Mouse (Mus musculus) thymus, adult 2 months (tissue): ENCODE results near the gene Tsks. TPM values are rescaled to one million over a fixed set of nuclear protein-coding genes. Genes with fewer than 3 reads are reported as not detected.

Source experiments
- DNase-seq: peaks from one replicate; pipeline ENCODE4 v3.0.0; 2021
- H3K27ac ChIP-seq: fragments of 200-500 bp; 2 replicates; pipeline ENCODE4 v1.5.1; 2012; ENCODE audit warnings: low read length, control low read depth; ENCODE audit not compliant: control insufficient read depth, insufficient read depth
- H3K27me3 ChIP-seq: fragments of 200-500 bp; 2 replicates; pipeline ENCODE4 v1.6.1; 2012; ENCODE audit warnings: mild to moderate bottlenecking, low read length, moderate library complexity, mixed read lengths; ENCODE audit not compliant: control insufficient read depth, insufficient read depth
- H3K36me3 ChIP-seq: fragments of 200-500 bp; 2 replicates; pipeline ENCODE4 v1.6.1; 2012; ENCODE audit warnings: mild to moderate bottlenecking, low read length, moderate library complexity; ENCODE audit not compliant: control insufficient read depth, insufficient read depth
- H3K4me1 ChIP-seq: fragments of 200-500 bp; replicated peaks from 2 replicates; pipeline ENCODE4 v1.6.1; 2012; ENCODE audit warnings: low read length; ENCODE audit not compliant: control insufficient read depth, insufficient read depth
- H3K4me3 ChIP-seq: fragments of 200-500 bp; 2 replicates; pipeline ENCODE4 v1.5.1; 2012; ENCODE audit warnings: mild to moderate bottlenecking, low read length, control low read depth, moderate library complexity; ENCODE audit not compliant: control insufficient read depth, insufficient read depth
- CTCF ChIP-seq: fragments of 200-500 bp; IDR thresholded peaks from 2 replicates; pipeline ENCODE4 v1.5.1; 2012; ENCODE audit warnings: mild to moderate bottlenecking, control low read depth, low read length, moderate library complexity, borderline replicate concordance; ENCODE audit not compliant: control insufficient read depth, poor library complexity, insufficient read depth; ENCODE audit errors: extremely low read depth
- POLR2A ChIP-seq: fragments of 200-500 bp; IDR thresholded peaks from 2 replicates; pipeline ENCODE4 v1.6.1; 2012; ENCODE audit warnings: mild to moderate bottlenecking, low read length, control low read depth, moderate library complexity; ENCODE audit not compliant: control insufficient read depth, poor library complexity, insufficient read depth; ENCODE audit errors: extremely low read depth
- WGBS: fragments of 180-500 bp; shearing (Covaris S2); methylation state at CpG from one replicate; pipeline ENCODE4 v1.1.7; 2018; 5-methylcytosine and 5-hydroxymethylcytosine counted together
- polyA plus RNA-seq: library from polyadenylated mRNA; depleted of rRNA; stranded (reverse); fragments of >200 nt; gene quantifications from 2 replicates; pipeline ENCODE4 v1.2.3, GENCODE M21; 2012

Gene Tsks
- polyA plus RNA-seq, 1 experiment = 1.0 TPM

DNA sequence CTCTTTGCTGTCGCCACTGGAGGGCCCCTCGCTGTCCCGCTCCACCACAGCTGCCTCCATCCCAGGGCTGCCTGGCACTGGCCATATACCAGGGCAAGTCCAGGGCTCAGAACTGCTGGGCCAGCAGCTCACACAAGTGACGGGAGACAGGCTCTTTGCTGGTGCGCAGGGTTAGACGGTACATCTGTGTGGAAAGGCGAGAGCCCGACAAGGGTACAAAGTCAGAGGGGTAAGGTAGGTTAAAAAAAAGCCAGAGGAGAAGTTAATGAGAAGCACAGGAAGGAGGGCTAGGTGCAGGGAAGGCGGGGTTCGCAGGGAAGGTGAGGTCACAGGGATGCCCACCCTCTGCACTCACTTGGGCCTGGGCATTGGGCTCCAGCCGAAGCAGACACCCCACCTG lies 42.4 kb upstream of the Tsks start:
- TF ChIP-seq CTCF = no peak
- TF ChIP-seq POLR2A = no peak
- Histone ChIP-seq H3K4me3 (no peak overlapping the region), H3K27ac (no peak overlapping the region; the same call in 1 of the 2 replicates), H3K4me1 (peaks cover 24% of the 10 kb centered on the region), H3K27me3 (no peaks in the 10 kb centered on the region), H3K36me3 (peaks cover 10% of the 10 kb centered on the region; the same call in 1 of the 2 replicates)
- WGBS = 99% methylated on average over 11 of the region's 11 CpGs
- no peak for DNase-seq

DNA sequence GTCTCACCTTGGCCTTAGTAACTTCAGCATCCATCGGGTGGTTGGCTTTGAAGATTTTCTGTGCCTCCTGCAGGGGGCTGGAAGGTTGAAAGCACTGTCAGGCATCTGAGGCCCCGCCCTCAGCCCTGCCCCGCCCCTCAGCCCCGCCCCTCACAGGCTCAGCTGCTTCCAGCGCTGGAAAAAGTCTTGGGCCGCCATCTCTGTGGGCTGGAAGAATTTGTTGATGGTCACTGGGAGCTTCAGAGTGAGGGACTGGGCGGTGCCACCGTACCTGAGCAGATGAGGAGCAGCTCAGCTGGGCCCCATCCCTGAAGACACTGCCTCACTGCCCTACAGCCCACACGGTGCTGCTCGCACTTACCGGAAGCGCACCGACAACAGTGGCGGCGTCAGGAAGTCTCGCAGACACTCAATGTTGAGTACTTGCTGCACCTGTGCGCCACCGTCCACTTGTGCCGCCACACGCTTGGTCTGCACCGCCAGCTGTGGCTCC lies 41.7 kb upstream of the Tsks start:
- peak overlapping the region; percentile 68 for H3K27ac ChIP-seq
- DNase-seq = peak; percentile 65
- peak overlapping the region; percentile 58 for H3K4me3 ChIP-seq
- peaks cover 15% of the 10 kb centered on the region; the same call in 1 of the 2 replicates for H3K36me3 ChIP-seq
- TF ChIP-seq POLR2A (peak; percentile 54; the same call in 1 of the 2 replicates), CTCF (peak; percentile 31; the same call in 1 of the 2 replicates)
- 23% methylated on average over 21 of the region's 21 CpGs for WGBS
- H3K4me1 ChIP-seq = peaks cover 22% of the 10 kb centered on the region
- H3K27me3 ChIP-seq = no peaks in the 10 kb centered on the region

DNA sequence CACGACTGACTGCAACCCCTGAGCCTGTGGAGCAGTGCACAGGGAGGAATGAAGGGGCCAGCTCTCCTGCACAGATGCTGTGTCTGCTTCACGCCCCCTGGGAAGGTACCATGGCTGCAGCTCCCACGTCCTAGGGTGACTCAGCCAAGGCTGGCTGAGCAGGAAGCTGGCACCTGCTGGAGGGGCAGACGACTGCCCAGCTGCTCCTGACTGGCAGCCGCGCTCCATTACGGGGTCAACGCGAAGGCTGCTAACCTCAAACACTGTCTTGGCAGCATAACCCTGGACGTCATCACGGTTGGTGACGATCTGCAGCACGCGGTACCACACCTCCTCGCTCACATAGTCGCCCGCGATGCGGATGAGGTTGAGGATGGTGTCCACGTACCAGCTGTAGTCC lies 37.6 kb upstream of the Tsks start:
- 94% methylated on average over 20 of the region's 20 CpGs for WGBS

DNA sequence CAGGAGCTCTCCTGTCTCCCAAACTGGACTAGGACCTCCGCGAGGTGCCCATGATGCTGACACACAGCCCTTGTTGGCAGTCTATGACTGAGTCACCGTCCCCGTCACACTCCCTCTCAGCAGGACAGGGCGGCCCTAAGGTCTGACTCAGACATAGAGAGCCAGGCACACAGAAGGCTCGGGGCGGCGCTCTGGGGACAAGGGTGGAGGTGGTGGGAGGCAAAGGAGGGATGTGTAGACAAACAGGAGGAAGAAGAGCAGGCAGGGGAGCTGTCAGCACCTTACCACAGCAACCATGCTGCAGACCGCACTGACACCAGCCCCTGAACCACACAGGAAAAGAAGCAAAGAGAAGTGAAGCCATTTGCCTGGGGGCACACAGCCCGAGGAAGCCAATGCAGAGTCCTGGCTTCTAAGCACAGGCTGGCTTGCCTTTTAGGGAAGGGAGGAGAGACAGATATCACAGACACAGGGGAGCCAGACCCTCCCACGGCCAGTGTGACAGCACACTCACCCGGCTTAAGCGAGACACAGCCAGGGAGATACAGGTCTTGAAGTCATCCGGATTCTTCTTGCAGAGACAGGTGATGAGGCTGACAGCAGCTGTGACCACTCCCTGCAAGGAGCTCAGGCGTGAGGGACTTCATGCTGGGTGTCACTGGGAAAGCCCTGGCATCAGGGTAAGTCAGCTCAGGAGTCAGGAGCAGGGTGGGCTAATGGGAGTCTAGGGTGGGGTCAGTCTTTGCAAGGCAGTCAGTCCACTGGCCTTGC lies 34.1 kb upstream of the Tsks start:
- Histone ChIP-seq H3K36me3 (peaks cover 28% of the 10 kb centered on the region), H3K4me3 (no peak overlapping the region), H3K27me3 (no peaks in the 10 kb centered on the region), H3K27ac (no peak overlapping the region), H3K4me1 (no peaks in the 10 kb centered on the region)
- WGBS = 50% methylated on average over 15 of the region's 15 CpGs
- TF ChIP-seq CTCF (no peak), POLR2A (no peak)
- peak; percentile 28 for DNase-seq

More for the DNA sequence above, 37.6 kb upstream of the Tsks start:
- Histone ChIP-seq H3K4me1 (peaks cover 14% of the 10 kb centered on the region), H3K36me3 (peaks cover 25% of the 10 kb centered on the region), H3K27me3 (no peaks in the 10 kb centered on the region), H3K4me3 (no peak overlapping the region), H3K27ac (no peak overlapping the region)
- no peak for DNase-seq
- no peak for TF ChIP-seq POLR2A
- no peak for TF ChIP-seq CTCF

DNA sequence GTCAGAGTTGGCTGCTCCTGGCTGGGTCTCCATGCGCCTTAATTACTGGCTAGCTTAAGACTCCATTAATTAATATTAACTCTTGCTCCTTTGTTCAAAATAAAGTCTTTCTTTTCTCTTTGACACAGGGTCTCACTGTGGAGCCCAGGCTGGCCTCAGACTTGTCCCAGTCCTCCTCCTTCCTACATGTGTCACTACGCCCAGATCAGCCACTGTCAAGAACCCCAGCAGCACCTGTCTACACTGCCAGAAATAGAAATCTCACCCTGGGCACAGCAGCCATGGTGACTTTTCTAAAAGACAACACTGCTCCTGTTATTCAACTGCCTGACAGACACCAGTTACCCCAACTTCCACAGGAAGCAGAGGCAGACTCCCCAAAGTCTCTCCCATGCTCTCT lies 28.6 kb upstream of the Tsks start:
- Histone ChIP-seq H3K4me1 (no peaks in the 10 kb centered on the region), H3K4me3 (no peak overlapping the region), H3K36me3 (peaks cover 7% of the 10 kb centered on the region), H3K27me3 (no peaks in the 10 kb centered on the region), H3K27ac (no peak overlapping the region)
- no peak for DNase-seq
- TF ChIP-seq CTCF = no peak
- TF ChIP-seq POLR2A = no peak
- 97% methylated on average over 2 of the region's 2 CpGs for WGBS

DNA sequence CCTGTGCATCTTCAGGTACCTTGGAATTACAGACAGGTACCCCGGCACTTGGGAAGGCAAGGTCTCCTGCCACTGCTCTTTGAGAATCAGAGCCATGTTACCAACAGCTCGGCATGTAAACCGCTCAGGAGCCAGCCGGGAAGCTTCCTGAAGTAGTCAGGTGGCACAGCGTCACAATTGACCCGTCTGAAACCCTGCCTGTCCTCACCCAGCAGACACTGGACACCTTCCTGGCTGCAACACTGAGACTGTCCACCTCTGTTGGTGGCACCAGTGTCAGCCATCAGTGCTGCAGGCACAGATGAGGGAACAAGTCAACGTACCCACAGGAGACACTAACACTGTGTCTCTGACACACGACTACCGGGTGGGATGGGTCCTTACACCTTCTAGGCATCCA lies 27.7 kb upstream of the Tsks start:
- no peak for TF ChIP-seq POLR2A
- no peak for TF ChIP-seq CTCF
- no peak for DNase-seq
- Histone ChIP-seq H3K36me3 (peaks cover 7% of the 10 kb centered on the region), H3K4me3 (no peak overlapping the region), H3K27me3 (no peaks in the 10 kb centered on the region), H3K27ac (no peak overlapping the region), H3K4me1 (no peaks in the 10 kb centered on the region)
- 98% methylated on average over 9 of the region's 9 CpGs for WGBS
